Mouse (Mus musculus) ovary, postnatal 14 days (tissue): Measurements from ENCODE around the gene S1pr2.

Source experiments
- DNase-seq: peaks from one replicate; pipeline ENCODE4 v3.0.0; 2022; ENCODE audit warnings: low spot score

Gene S1pr2

GRCm38 (mm10) chr9:20966747-20967146, 9.8 kb downstream of the S1pr2 start:
- no peak for DNase-seq

- DNase-seq, result no peak
Observed at GRCm38 (mm10) chr9:20966008-20966407, 10.6 kb downstream of the S1pr2 start.

GRCm38 (mm10) chr9:20965606-20966005, 11.0 kb downstream of the S1pr2 start:
- no peak for DNase-seq

GRCm38 (mm10) chr9:20961557-20961956, 15.0 kb downstream of the S1pr2 start:
- no peak for DNase-seq

- no peak for DNase-seq
Observed at GRCm38 (mm10) chr9:20959430-20959938, 17.1 kb downstream of the S1pr2 start, which contains the start of gene Dnmt1. TSS of gene Dnmt1 (minus strand) at chr9:20959888.

- DNase-seq, result no peak
Observed at GRCm38 (mm10) chr9:20956989-20957388, 19.6 kb downstream of the S1pr2 start.

- peak; percentile 90 for DNase-seq
Observed at GRCm38 (mm10) chr9:20952520-20953227, 23.9 kb downstream of the S1pr2 start.

GRCm38 (mm10) chr9:20951966-20952519, 24.5 kb downstream of the S1pr2 start:
- DNase-seq, result no peak

- no peak for DNase-seq
Observed at GRCm38 (mm10) chr9:20951441-20951840, 25.1 kb downstream of the S1pr2 start.

- DNase-seq, result no peak
Observed at GRCm38 (mm10) chr9:20950419-20950818, 26.2 kb downstream of the S1pr2 start.

GRCm38 (mm10) chr9:20946066-20946880, 30.3 kb downstream of the S1pr2 start:
- DNase-seq, result no peak

GRCm38 (mm10) chr9:20944697-20945370, 31.7 kb downstream of the S1pr2 start:
- DNase-seq, result no peak

GRCm38 (mm10) chr9:20943911-20944310, 32.7 kb downstream of the S1pr2 start:
- DNase-seq, result no peak

- no peak for DNase-seq
Observed at GRCm38 (mm10) chr9:20943396-20943795, 33.2 kb downstream of the S1pr2 start.

- DNase-seq, result no peak
Observed at GRCm38 (mm10) chr9:20923258-20923657, 53.3 kb downstream of the S1pr2 start.

- DNase-seq, result no peak
Observed at GRCm38 (mm10) chr9:20916160-20916559, 60.4 kb downstream of the S1pr2 start.
